Mouse (Mus musculus) hindbrain, embryonic 10.5 days (tissue): Measurements from ENCODE around the gene Capn12. TPM values are rescaled to one million over a fixed set of nuclear protein-coding genes. Genes with fewer than 3 reads are reported as not detected.

Experiments
- polyA plus RNA-seq: library from polyadenylated mRNA; unstranded; fragments of >200 nt; fragmentation: Nextera tagmentation; extraction: Ambion mirVana; gene quantifications from 2 replicates; pipeline ENCODE4 v1.2.1, GENCODE M21; 2016

The Capn12 gene
- polyA plus RNA-seq, 1 experiment from 2014 or later = not detected

Other genes with a start within 250 kb of the Capn12 start
- gene Fbxo27, start 188.6 kb upstream of the Capn12 start, polyA plus RNA-seq = 5.6 TPM in 2 replicates
- 8.8 and 10.4 TPM in 2 replicates for gene Fbxo17, start 164.6 kb upstream of the Capn12 start, polyA plus RNA-seq
- gene Mrps12, start 139.6 kb upstream of the Capn12 start, polyA plus RNA-seq = 151 and 160 TPM in 2 replicates
- 38.6 and 43.9 TPM in 2 replicates for gene Sars2, start 139.4 kb upstream of the Capn12 start, polyA plus RNA-seq
- gene Ccer2, start 125.2 kb upstream of the Capn12 start, polyA plus RNA-seq = 0.22 and 0.48 TPM in 2 replicates
- 66.5 and 84.5 TPM in 2 replicates for gene Sirt2, start 114.7 kb upstream of the Capn12 start, polyA plus RNA-seq
- gene Nfkbib, start 113.9 kb upstream of the Capn12 start, polyA plus RNA-seq = 56.0 and 61.1 TPM in 2 replicates
- gene Rinl, start 92.5 kb upstream of the Capn12 start, polyA plus RNA-seq = 4.0 TPM in 2 replicates
- 312 TPM in 2 replicates for gene Hnrnpl, start 72.9 kb upstream of the Capn12 start, polyA plus RNA-seq
- gene Ech1, start 56.2 kb upstream of the Capn12 start, polyA plus RNA-seq = 87.9 and 93.3 TPM in 2 replicates
- 3.9 and 4.0 TPM in 2 replicates for gene Lgals4, start 47.6 kb upstream of the Capn12 start, polyA plus RNA-seq
- gene Lgals7, start 17.6 kb upstream of the Capn12 start, polyA plus RNA-seq = 0.97 and 4.0 TPM in 2 replicates
- 216 and 245 TPM in 2 replicates for gene Actn4, start 80.9 kb downstream of the Capn12 start, polyA plus RNA-seq
- 426 and 432 TPM in 2 replicates for gene Eif3k, start 100.4 kb downstream of the Capn12 start, polyA plus RNA-seq
- 8.8 and 9.0 TPM in 2 replicates for gene Map4k1, start 100.6 kb downstream of the Capn12 start, polyA plus RNA-seq
- 0.51 and 0.97 TPM in 2 replicates for gene Ryr1, start 243.8 kb downstream of the Capn12 start, polyA plus RNA-seq